Mouse (Mus musculus) splenic B cell, adult 2 months (primary cell): ENCODE measurements at regions not wholly inside any gene's neighbourhood (a gene's known extent, or its start where the extent isn't known, plus 50 kb on each side); places are given as distances from the start of the nearest gene placed in this dataset.

Source experiments
- DNase-seq: peaks from one replicate; pipeline ENCODE4 v3.0.0-alpha.2; 2011; ENCODE audit warnings: low read depth, low spot score
- H3K27me3 ChIP-seq: 2 replicates; pipeline ENCODE4 v1.6.1; 2012; ENCODE audit warnings: mild to moderate bottlenecking, low read length, moderate library complexity, mixed read lengths; ENCODE audit not compliant: control insufficient read depth, poor library complexity, insufficient read depth, severe bottlenecking
- H3K36me3 ChIP-seq: 2 replicates; pipeline ENCODE4 v1.6.1; 2012; ENCODE audit warnings: mild to moderate bottlenecking, low read length, moderate library complexity, mixed read lengths; ENCODE audit not compliant: control insufficient read depth, poor library complexity, insufficient read depth, severe bottlenecking

- no peak for DNase-seq
- no peaks in the 10 kb centered on the region for H3K27me3 ChIP-seq
- H3K36me3 ChIP-seq: no peaks in the 10 kb centered on the region
Measured at GRCm38 (mm10) chr14:106269680-106270079, 163.7 kb downstream of the Trim52 start.

- DNase-seq: no peak
- no peaks in the 10 kb centered on the region for H3K27me3 ChIP-seq
- H3K36me3 ChIP-seq: no peaks in the 10 kb centered on the region
Measured at GRCm38 (mm10) chr14:106313558-106313957, 207.6 kb downstream of the Trim52 start.

- no peak for DNase-seq
- Histone ChIP-seq H3K27me3 (no peaks in the 10 kb centered on the region), H3K36me3 (no peaks in the 10 kb centered on the region)
Measured at GRCm38 (mm10) chr14:106314079-106314551, 208.1 kb downstream of the Trim52 start.

DNA sequence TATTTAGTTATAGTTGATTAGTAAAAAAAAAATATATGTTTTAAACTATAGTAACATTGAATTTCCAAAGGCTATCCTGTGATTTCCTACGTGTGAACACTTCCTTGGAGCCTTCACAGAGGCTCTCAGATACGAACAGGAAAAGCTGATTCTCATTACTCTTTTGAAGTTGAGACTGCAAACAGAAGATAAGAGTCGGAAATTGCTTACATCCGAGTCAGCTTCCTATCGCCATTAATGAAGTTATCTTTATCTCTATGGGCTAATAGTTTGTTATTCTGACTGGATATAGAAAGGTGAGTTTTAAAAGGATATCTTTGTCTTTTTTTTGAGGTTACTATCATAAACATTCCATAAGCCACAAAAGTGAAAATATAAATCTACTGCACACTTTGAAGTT lies 212.8 kb downstream of the Trim52 start:
- no peak for DNase-seq
- Histone ChIP-seq H3K36me3 (no peaks in the 10 kb centered on the region), H3K27me3 (no peaks in the 10 kb centered on the region)

GRCm38 (mm10) chr14:106327653-106328283 lies 221.8 kb downstream of the Trim52 start:
- no peaks in the 10 kb centered on the region for H3K36me3 ChIP-seq
- DNase-seq: no peak
- H3K27me3 ChIP-seq: no peaks in the 10 kb centered on the region

- Histone ChIP-seq H3K36me3 (no peaks in the 10 kb centered on the region), H3K27me3 (no peaks in the 10 kb centered on the region)
- DNase-seq: no peak
Measured at GRCm38 (mm10) chr14:106364767-106365623, 259.0 kb downstream of the Trim52 start.

DNA sequence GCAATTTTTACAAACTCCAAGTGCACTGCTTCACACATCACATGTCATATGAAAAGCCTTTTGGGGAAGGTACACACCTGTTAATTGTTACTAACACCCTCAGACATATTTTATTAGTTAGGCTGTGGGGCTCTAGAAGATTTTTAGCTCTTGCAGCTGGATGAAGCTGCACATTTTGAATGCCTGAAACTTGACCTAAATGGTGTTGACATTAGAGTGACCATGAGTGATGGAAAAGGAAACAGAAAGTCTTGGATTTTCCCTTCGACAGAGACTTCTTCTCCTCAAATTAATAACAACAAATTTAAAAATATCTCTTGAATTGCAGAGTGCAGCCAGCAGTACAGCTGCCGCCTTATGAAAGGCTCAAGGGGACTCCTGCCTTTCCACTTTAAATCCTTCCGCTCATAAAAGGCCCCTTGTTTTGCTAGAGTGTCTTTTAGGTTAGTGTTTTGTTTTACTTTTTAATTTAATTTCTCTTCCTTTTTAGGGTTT lies 259.7 kb downstream of the Trim52 start:
- no peaks in the 10 kb centered on the region for H3K36me3 ChIP-seq
- no peak for DNase-seq
- no peaks in the 10 kb centered on the region for H3K27me3 ChIP-seq

GRCm38 (mm10) chr14:106373451-106373850 lies 267.5 kb downstream of the Trim52 start:
- H3K27me3 ChIP-seq: no peaks in the 10 kb centered on the region
- no peaks in the 10 kb centered on the region for H3K36me3 ChIP-seq
- DNase-seq: no peak

DNA sequence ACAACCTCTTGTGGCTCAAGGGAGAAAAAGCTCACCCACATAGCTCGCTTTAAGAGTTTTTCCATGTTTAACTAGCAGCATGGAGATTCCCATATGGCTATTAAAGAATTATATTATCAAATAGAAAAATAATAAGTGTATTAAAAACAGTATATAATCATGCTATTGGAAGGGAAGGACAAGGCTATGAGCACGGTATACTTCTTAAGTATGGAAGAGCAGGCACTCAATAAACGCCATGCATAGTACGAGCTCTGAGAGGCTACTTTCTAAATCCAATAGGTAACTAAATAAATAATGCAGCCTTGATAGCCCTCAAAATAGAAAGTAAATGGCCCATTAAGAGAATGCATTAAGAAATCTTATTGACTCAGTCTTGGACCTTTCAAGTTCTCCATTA lies 273.6 kb downstream of the Trim52 start:
- Histone ChIP-seq H3K27me3 (no peaks in the 10 kb centered on the region), H3K36me3 (no peaks in the 10 kb centered on the region)
- DNase-seq: no peak

DNA sequence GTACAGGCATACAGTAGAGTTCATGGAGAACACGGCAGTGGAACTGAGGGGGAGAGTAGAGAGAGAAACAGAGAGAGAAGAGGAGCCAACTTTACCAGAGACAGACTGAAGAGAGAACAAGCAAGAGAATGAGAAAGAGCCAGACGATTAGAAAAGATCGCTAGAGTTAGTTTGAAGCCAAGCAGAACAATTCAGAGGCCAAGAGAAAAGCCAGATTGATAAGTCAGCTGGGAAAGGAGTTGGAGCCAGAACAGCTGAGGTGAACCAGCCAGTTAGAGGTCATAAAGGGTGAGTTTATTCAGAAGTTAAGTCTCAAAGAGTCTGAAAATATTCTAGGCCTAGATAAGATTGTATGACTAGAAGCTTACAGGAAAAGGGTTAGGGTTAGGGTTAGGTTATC lies 281.7 kb downstream of the Trim52 start:
- Histone ChIP-seq H3K27me3 (no peaks in the 10 kb centered on the region), H3K36me3 (no peaks in the 10 kb centered on the region)
- no peak for DNase-seq

GRCm38 (mm10) chr14:106390546-106390945 lies 284.5 kb downstream of the Trim52 start:
- no peak for DNase-seq
- Histone ChIP-seq H3K27me3 (no peaks in the 10 kb centered on the region), H3K36me3 (no peaks in the 10 kb centered on the region)

DNA sequence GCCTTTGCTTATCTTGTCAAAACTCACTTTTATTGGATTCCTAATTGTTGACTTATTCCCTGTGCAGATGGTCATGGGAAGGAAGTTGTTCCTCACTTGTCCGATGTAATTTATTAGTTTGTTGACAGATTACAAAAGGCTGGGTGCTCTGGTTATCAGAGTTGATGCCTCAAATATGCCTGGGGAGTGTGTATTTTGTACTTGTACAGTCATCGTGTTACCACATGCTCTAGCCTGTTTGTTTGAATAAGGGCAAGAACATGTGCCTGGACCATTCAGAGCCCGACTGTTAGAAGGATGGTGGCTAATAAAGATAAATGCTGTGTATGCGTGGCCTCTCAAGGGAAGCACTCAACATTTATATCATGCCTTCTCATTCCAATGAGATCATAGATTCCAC lies 288.0 kb downstream of the Trim52 start:
- H3K36me3 ChIP-seq: no peaks in the 10 kb centered on the region
- no peaks in the 10 kb centered on the region for H3K27me3 ChIP-seq
- DNase-seq: no peak

GRCm38 (mm10) chr14:106412917-106413558 lies 307.0 kb downstream of the Trim52 start:
- no peaks in the 10 kb centered on the region; the same call in 1 of the 2 replicates for H3K27me3 ChIP-seq
- H3K36me3 ChIP-seq: no peaks in the 10 kb centered on the region
- DNase-seq: no peak

GRCm38 (mm10) chr14:106424714-106425113 lies 318.7 kb downstream of the Trim52 start:
- no peak for DNase-seq
- H3K27me3 ChIP-seq: no peaks in the 10 kb centered on the region
- H3K36me3 ChIP-seq: no peaks in the 10 kb centered on the region

DNA sequence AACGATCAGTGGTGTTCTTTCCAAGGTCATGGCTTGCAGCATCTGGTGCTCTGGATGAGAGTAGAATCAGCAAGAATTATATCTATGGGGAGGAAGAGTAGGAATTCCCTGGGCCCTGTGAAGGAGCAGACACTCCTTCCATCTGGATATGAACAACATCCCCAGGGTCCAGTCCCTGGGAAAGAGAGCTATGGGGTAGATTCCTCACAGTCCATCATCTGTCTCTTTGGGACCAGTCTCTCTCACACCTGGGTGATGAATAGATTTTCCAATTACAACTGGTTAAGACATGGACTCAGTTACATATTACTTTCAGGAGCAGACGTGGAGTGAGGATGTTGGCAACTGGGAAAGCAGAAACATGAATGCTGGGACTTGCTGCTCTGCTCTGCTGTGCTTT lies 322.6 kb downstream of the Trim52 start:
- no peak for DNase-seq
- no peaks in the 10 kb centered on the region for H3K36me3 ChIP-seq

More for the DNA sequence above, 322.6 kb downstream of the Trim52 start:
- no peaks in the 10 kb centered on the region for H3K27me3 ChIP-seq
